Comparison of ENCODE assay signal across 8 mouse cellular contexts in genomic region chr17:88791440-88792152, GRCm38 (mm10). TPM values are rescaled to one million over a fixed set of nuclear protein-coding genes. Genes with fewer than 3 reads are reported as not detected.
DNase-seq lines count a peak whose midpoint lies in the region; ATAC-seq and TF ChIP-seq lines count a peak whose summit lies in the region.

Gene Lhcgr, minus strand, starts transcription at chr17:88791990.

- H3K4me3 ChIP-seq in megakaryocyte, embryonic 14.5 days (replicated peaks), result peak within 1 kb of the TSS; percentile 23
- H3K4me3 ChIP-seq in intestine, postnatal 0 days (ENCODE audit: low read depth, low read length), result no peak within 1 kb of the TSS

- peak within 1 kb of the TSS; percentile 30; the same call in 1 of the 2 replicates for H3K4me2 ChIP-seq in intestine, postnatal 0 days (replicated peaks; ENCODE audit: low read depth)

- H3K9ac ChIP-seq in intestine, postnatal 0 days (ENCODE audit: low read depth, low read length), result no peak within 1 kb of the TSS

- H3K9me3 ChIP-seq in megakaryocyte, embryonic 14.5 days, result 0 out of 2 replicates have a peak, but pooled peaks cover 3% of the 10 kb centered on the region
- no peaks in the 10 kb centered on the region for H3K9me3 ChIP-seq in intestine, postnatal 0 days (ENCODE audit: control insufficient read depth)

- TF ChIP-seq CTCF in intestine, postnatal 0 days (IDR thresholded peaks at IDR 0.05; ENCODE audit: low read depth), result no peak

- ATAC-seq in megakaryocyte, adult 5-6 weeks (ENCODE audit: poor library complexity, severe bottlenecking), result no peak
- no peak for ATAC-seq in intestine, postnatal 0 days

- H3K27ac ChIP-seq in intestine, postnatal 0 days (ENCODE audit: low read depth, low read length), result no peak within 1 kb of the TSS

- peaks cover 12% of the 10 kb centered on the region for H3K4me1 ChIP-seq in megakaryocyte, embryonic 14.5 days
- no peaks in the 10 kb centered on the region for H3K4me1 ChIP-seq in intestine, postnatal 0 days (replicated peaks; ENCODE audit: control insufficient read depth, insufficient read depth, low read length)

- 26% methylated on average over 29 of the region's 31 CpGs for WGBS in intestine, postnatal 0 days

- no peaks in the 10 kb centered on the region for H3K36me3 ChIP-seq in megakaryocyte, embryonic 14.5 days (replicated peaks; ENCODE audit: low read length)
- no peaks in the 10 kb centered on the region for H3K36me3 ChIP-seq in intestine, postnatal 0 days (ENCODE audit: control insufficient read depth, insufficient read depth)

- DNase-seq in adrenal gland, postnatal 10 days, result peak; percentile 37
- no peak for DNase-seq in adrenal gland, postnatal 4 days (ENCODE audit: low spot score in 2 of 2)
- peak; percentile 21 for DNase-seq in ovary, postnatal 14 days (ENCODE audit: low spot score)
- DNase-seq in thymus, postnatal 0 days (ENCODE audit: low spot score), result no peak
- no peak for DNase-seq in natural killer cell, adult 2 months (ENCODE audit: low spot score in 2 of 2)

- no peaks in the 10 kb centered on the region for H3K27me3 ChIP-seq in megakaryocyte, embryonic 14.5 days (replicated peaks)
- H3K27me3 ChIP-seq in intestine, postnatal 0 days (replicated peaks; ENCODE audit: control insufficient read depth, insufficient read depth, low read length), result no peaks in the 10 kb centered on the region

RNA-seq across cellular contexts. Expression of gene Lhcgr, which starts in this region (rescaled TPM):
- under 1 TPM in 1 of 2 experiments, not detected in 1; 0.18 TPM for total RNA-seq in adrenal gland, postnatal 10 days (2021)
- total RNA-seq in adrenal gland, postnatal 4 days (2021), result under 1 TPM; 0.06 to 0.11 TPM
- not detected in 2 replicates for polyA plus RNA-seq in megakaryocyte, embryonic 14.5 days (2012; ENCODE audit: insufficient read depth, low replicate concordance)
- total RNA-seq in megakaryocyte, adult 5-6 weeks (2015), result not detected in 2 replicates
- total RNA-seq in megakaryocyte, adult 5-6 weeks (2017), result not detected in 2 replicates
- polyA plus RNA-seq in intestine, postnatal 0 days (2015; fragmentation: Nextera tagmentation; extraction: Ambion mirVana), result not detected in 2 replicates
- polyA plus RNA-seq in thymus, postnatal 0 days (2015; fragmentation: Nextera tagmentation; extraction: Ambion mirVana), result 0.08 TPM in 1 of 2 replicates, not detected in the other

Comparison
In these comparisons a context has a peak if more than half of its experiments do, and no peak if none do; other contexts are left out.
1. Peak in DNase-seq in adrenal gland, postnatal 10 days; RNA of the gene not detected or under 1 TPM.